Mouse (Mus musculus) heart, postnatal 0 days (tissue): ENCODE results near the gene Gm21725. TPM values are rescaled to one million over a fixed set of nuclear protein-coding genes. Genes with fewer than 3 reads are reported as not detected.
"Not testable (repeated sequence)": the region's sequence is repeated elsewhere in the genome, so short reads cannot be mapped to it uniquely, and the experiment has no call there.

ENCODE experiments used
- ATAC-seq: fragments of 200-750 bp; cut with Nextera tagmentation; 2 replicates; pipeline ENCODE4 v1.8.0; 2017; ENCODE audit warnings: low read depth, moderate number of reproducible peaks, moderate library complexity; ENCODE audit not compliant: insufficient read depth
- DNase-seq: peaks from one replicate; pipeline ENCODE4 v3.0.0-alpha.2; 2016; ENCODE audit warnings: low spot score
- H3K27ac ChIP-seq: fragments of 300-500 bp; sonication (generic); 2 replicates; pipeline ENCODE4 v1.5.1; 2014; ENCODE audit warnings: low read depth, mild to moderate bottlenecking
- H3K27me3 ChIP-seq: fragments of 300-500 bp; sonication (generic); 2 replicates; pipeline ENCODE4 v1.6.1; 2014; ENCODE audit warnings: low read length, mixed read lengths; ENCODE audit not compliant: control insufficient read depth, insufficient read depth
- H3K36me3 ChIP-seq: fragments of 300-500 bp; sonication (generic); replicated peaks from 2 replicates; pipeline ENCODE4 v1.6.1; 2014; ENCODE audit warnings: low read length, mixed read lengths; ENCODE audit not compliant: control insufficient read depth, insufficient read depth
- H3K4me1 ChIP-seq: fragments of 300-500 bp; sonication (generic); 2 replicates; pipeline ENCODE4 v1.6.1; 2014; ENCODE audit warnings: antibody characterized with exemption; ENCODE audit not compliant: control insufficient read depth, insufficient read depth
- H3K4me2 ChIP-seq: fragments of 300-500 bp; sonication (generic); 2 replicates; pipeline ENCODE4 v1.6.1; 2014; ENCODE audit warnings: low read depth, mild to moderate bottlenecking, low read length, moderate library complexity
- H3K4me3 ChIP-seq: fragments of 300-500 bp; sonication (generic); 2 replicates; pipeline ENCODE4 v1.5.1; 2014; ENCODE audit warnings: low read depth, low read length
- H3K9ac ChIP-seq: fragments of 300-500 bp; sonication (generic); replicated peaks from 2 replicates; pipeline ENCODE4 v1.6.1; 2014; ENCODE audit warnings: low read depth, low read length, mixed read lengths
- H3K9me3 ChIP-seq: fragments of 300-500 bp; sonication (generic); replicated peaks from 2 replicates; pipeline ENCODE4 v1.6.1; 2016; ENCODE audit warnings: low read length; ENCODE audit not compliant: control insufficient read depth
- WGBS: fragments of 180-500 bp; shearing (Covaris S2); extraction: QIAGEN DNeasy Blood & Tissue Kit; methylation state at CpG from one replicate; pipeline ENCODE4 v1.1.7; 2014; 5-methylcytosine and 5-hydroxymethylcytosine counted together
- polyA plus RNA-seq: library from polyadenylated mRNA; unstranded; fragments of >200 nt; fragmentation: Nextera tagmentation; extraction: Ambion mirVana; gene quantifications from 2 replicates; pipeline ENCODE4 v1.2.1, GENCODE M21; 2015
- total RNA-seq: library from RNA; depleted of rRNA; stranded (reverse); fragments of >200 nt; gene quantifications from 2 replicates; pipeline ENCODE4 v1.2.3, GENCODE M21; 2014; ENCODE audit warnings: low replicate concordance; rRNA removed

Gene Gm21725
- total RNA-seq (not detected in 2 replicates), polyA plus RNA-seq (not detected in 2 replicates)

- not testable (repeated sequence) for H3K27ac ChIP-seq, H3K36me3 ChIP-seq, DNase-seq, H3K4me3 ChIP-seq, ATAC-seq, H3K4me1 ChIP-seq, H3K4me2 ChIP-seq, H3K9ac ChIP-seq, H3K9me3 ChIP-seq, H3K27me3 ChIP-seq
- WGBS, result no CpG with 5 or more reads among the region's 3 CpGs
Measured at GRCm38 (mm10) chrY:13348963-13349362, at the start of gene Gm21725. Gene Gm21725 (minus strand): TSS chrY:13349063.

Other genes starting within 250 kb of the Gm21725 start
- not detected in 2 replicates for gene Gm21891, start 215.6 kb downstream of the Gm21725 start, total RNA-seq
- gene Gm21891, start 215.6 kb downstream of the Gm21725 start, polyA plus RNA-seq, result not detected in 2 replicates
- not detected in 2 replicates for gene Gm21425, start 187.1 kb downstream of the Gm21725 start, total RNA-seq
- not detected in 2 replicates for gene Gm21425, start 187.1 kb downstream of the Gm21725 start, polyA plus RNA-seq
- not detected in 2 replicates for gene Gm21828, start 125.1 kb downstream of the Gm21725 start, total RNA-seq
- gene Gm21828, start 125.1 kb downstream of the Gm21725 start, polyA plus RNA-seq, result not detected in 2 replicates
- gene Gm21440, start 96.7 kb downstream of the Gm21725 start, total RNA-seq, result not detected in 2 replicates
- gene Gm21440, start 96.7 kb downstream of the Gm21725 start, polyA plus RNA-seq, result not detected in 2 replicates
- gene Gm21454, start 96.6 kb downstream of the Gm21725 start, total RNA-seq, result not detected in 2 replicates
- not detected in 2 replicates for gene Gm21454, start 96.6 kb downstream of the Gm21725 start, polyA plus RNA-seq
- not detected in 2 replicates for gene Gm21866, start 116.5 kb upstream of the Gm21725 start, total RNA-seq
- gene Gm21866, start 116.5 kb upstream of the Gm21725 start, polyA plus RNA-seq, result not detected in 2 replicates
- not detected in 2 replicates for gene Gm20773, start 145.0 kb upstream of the Gm21725 start, total RNA-seq
- not detected in 2 replicates for gene Gm20773, start 145.0 kb upstream of the Gm21725 start, polyA plus RNA-seq